Comparison of ENCODE assay signal across 8 mouse cellular contexts in genomic region chr7:35386525-35386952, GRCm38 (mm10). TPM values are rescaled to one million over a fixed set of nuclear protein-coding genes. Genes with fewer than 3 reads are reported as not detected.
DNase-seq lines count a peak whose midpoint lies in the region; ATAC-seq and TF ChIP-seq lines count a peak whose summit lies in the region.

No protein-coding gene starts in this region.

- dilution Hi-C loops in CH12.LX (cut with MboI; ENCODE audit: extremely low pct_ligation_motif_present, extremely low pct_unique_long_range_greater_than_20kb, low sequenced_read_pairs) = no loop called here

- in situ Hi-C loops in CH12.LX (cut with MboI; ENCODE audit: low pct_ligation_motif_present, low pct_unique_long_range_greater_than_20kb, low sequenced_read_pairs) = loop anchor here (25.0 kb wide), 1 partner anchor 176 kb away; the partner anchor contains the start of gene Nudt19

- no peak for ATAC-seq in CD4-positive, CD25-positive, alpha-beta regulatory T cell, adult 4 months
- peak; percentile 73 for ATAC-seq in heart, embryonic 14.5 days (ENCODE audit: insufficient number of reproducible peaks, insufficient read depth, low FRiP score, low read depth)

- no peak for TF ChIP-seq POLR2A in CH12.LX (IDR thresholded peaks at IDR 0.05; ENCODE audit: low read depth, low read length)
- TF ChIP-seq POLR2A in lung, adult 2 months (IDR thresholded peaks at IDR 0.05; ENCODE audit: borderline replicate concordance, extremely low read depth, low read depth, low read length) = peak; percentile 18; the same call in 1 of the 2 replicates

- no peak overlapping the region for H3K27ac ChIP-seq in CH12.LX (ENCODE audit: insufficient read depth, low read depth)
- H3K27ac ChIP-seq in heart, embryonic 14.5 days (replicated peaks in 1 of 2; ENCODE audit: control insufficient read depth in 1 of 2, insufficient read depth in 1 of 2, low read depth in 2 of 2, low read length in 2 of 2) = peak overlapping the region in 1 of 2 experiments; percentile 50; a peak in 2 of 4 replicates

- no peak for TF ChIP-seq EP300 in CH12.LX (IDR thresholded peaks at IDR 0.05; ENCODE audit: low read length)

- H3K9ac ChIP-seq in CH12.LX (ENCODE audit: insufficient read depth, low read depth) = no peak overlapping the region
- no peak overlapping the region for H3K9ac ChIP-seq in heart, embryonic 14.5 days (ENCODE audit: low read length)

- peak; percentile 16 for TF ChIP-seq RAD21 in CH12.LX (IDR thresholded peaks at IDR 0.05; ENCODE audit: low read depth, low read length)

- no peak overlapping the region for H3K4me2 ChIP-seq in CH12.LX (ENCODE audit: insufficient read depth, low read depth, poor library complexity, severe bottlenecking)
- no peak overlapping the region for H3K4me2 ChIP-seq in heart, embryonic 14.5 days (ENCODE audit: low read length)

- H3K9me3 ChIP-seq in CH12.LX (replicated peaks; ENCODE audit: low read length) = peaks cover 2% of the 10 kb centered on the region
- no peaks in the 10 kb centered on the region for H3K9me3 ChIP-seq in heart, embryonic 14.5 days (ENCODE audit: control insufficient read depth, low read length)

- H3K4me1 ChIP-seq in CH12.LX (ENCODE audit: control insufficient read depth in 1 of 2, insufficient read depth in 2 of 2) = peaks cover 0 to 16% of the 10 kb centered on the region in 2 experiments; a peak in 2 of 4 replicates
- peaks cover 5 to 9% of the 10 kb centered on the region in 2 experiments; a peak in 2 of 4 replicates for H3K4me1 ChIP-seq in heart, embryonic 14.5 days (ENCODE audit: control insufficient read depth in 2 of 2, insufficient read depth in 2 of 2, low read length in 2 of 2)
- peaks cover 7% of the 10 kb centered on the region; the same call in 1 of the 2 replicates for H3K4me1 ChIP-seq in lung, adult 2 months (ENCODE audit: control insufficient read depth, insufficient read depth, low read length)

- H3K36me3 ChIP-seq in CH12.LX (replicated peaks in 1 of 2; ENCODE audit: control insufficient read depth in 1 of 2, insufficient read depth in 1 of 2, low read length in 1 of 2) = peaks cover 0 to 2% of the 10 kb centered on the region in 2 experiments
- H3K36me3 ChIP-seq in heart, embryonic 14.5 days (ENCODE audit: control insufficient read depth, insufficient read depth, low read length) = peaks cover under 1% of the 10 kb centered on the region; the same call in 1 of the 2 replicates

- peak; percentile 25 for DNase-seq in CD4-positive, CD25-positive, alpha-beta regulatory T cell, adult 2 months (ENCODE audit: low read depth, low spot score)
- DNase-seq in CH12.LX (ENCODE audit: extremely low read depth) = no peak
- DNase-seq in lung, adult 2 months = peak; percentile 57
- no peak for DNase-seq in right cerebral cortex, postnatal 36 days (ENCODE audit: low spot score in 2 of 2)
- DNase-seq in cerebellum, postnatal 10 days = no peak
- DNase-seq in Muller cell, postnatal 12 days (ENCODE audit: inconsistent ontology term) = no peak

- TF ChIP-seq CTCF in CH12.LX (conservative IDR thresholded peaks at IDR 0.05 in 1 of 2, IDR thresholded peaks at IDR 0.05 in 1 of 2; ENCODE audit: low read depth in 2 of 2, low read length in 2 of 2) = peak; percentile 52 to 55
- peak; percentile 48 for TF ChIP-seq CTCF in lung, adult 2 months (IDR thresholded peaks at IDR 0.05; ENCODE audit: insufficient read depth, low read length)

- WGBS in heart, embryonic 14.5 days = 58% methylated on average over 6 of the region's 6 CpGs
- 38% methylated on average over 6 of the region's 6 CpGs for WGBS in lung, adult 2 months

- H3K27me3 ChIP-seq in CH12.LX (replicated peaks) = no peaks in the 10 kb centered on the region
- no peaks in the 10 kb centered on the region for H3K27me3 ChIP-seq in heart, embryonic 14.5 days (ENCODE audit: control insufficient read depth, insufficient read depth, low read length)

- H3K4me3 ChIP-seq in CH12.LX (replicated peaks in 1 of 3; ENCODE audit: low read depth in 2 of 3, low read length in 2 of 3, poor library complexity in 1 of 3) = no peak overlapping the region
- no peak overlapping the region for H3K4me3 ChIP-seq in heart, embryonic 14.5 days (ENCODE audit: control insufficient read depth in 1 of 2, insufficient read depth in 1 of 2, low read depth in 1 of 2, low read length in 2 of 2)
- H3K4me3 ChIP-seq in lung, adult 2 months (replicated peaks; ENCODE audit: extremely low read depth, low read depth, low read length) = no peak overlapping the region

- no peaks in the 10 kb centered on the region for H3K79me2 ChIP-seq in CH12.LX (replicated peaks; ENCODE audit: control insufficient read depth, extremely low read depth, insufficient read depth, poor library complexity, severe bottlenecking)

TF ChIP-seq in CH12.LX, 34 proteins besides CTCF, POLR2A, EP300 and RAD21:
- TF ChIP-seq BHLHE40 (IDR thresholded peaks at IDR 0.05; ENCODE audit: low read depth, low read length) (no peak), SMC3 (IDR thresholded peaks at IDR 0.05; ENCODE audit: low read depth, low read length) (peak; percentile 30)

RNA-seq across cellular contexts. Expression of gene Faap24, which starts 10.1 kb away (rescaled TPM):
- polyA plus RNA-seq in CD4-positive, CD25-positive, alpha-beta regulatory T cell, adult 4 months (2017; shearing (Covaris generic)) = 10 to 100 TPM; 34.0 to 40.4 TPM
- total RNA-seq in CH12.LX (2012; rRNA removed) (17.6 and 24.1 TPM in 2 replicates), CH12.LX (2014; rRNA removed) (20.2 and 23.1 TPM in 2 replicates)
- 50.7 and 55.1 TPM in 2 replicates for polyA plus RNA-seq in CH12.LX (2012; ENCODE audit: insufficient read length, low read depth)
- 10.1 and 13.5 TPM in 2 replicates for polyA plus RNA-seq in heart, embryonic 14.5 days (2014; fragmentation: Nextera tagmentation; extraction: Ambion mirVana)
- polyA plus RNA-seq in lung, adult 2 months (2012; rRNA removed) = 2.7 and 4.0 TPM in 2 replicates

RNA-seq across cellular contexts. Expression of gene Cep89, which starts 10.3 kb away (rescaled TPM):
- 10 to 100 TPM; 14.2 to 23.5 TPM for polyA plus RNA-seq in CD4-positive, CD25-positive, alpha-beta regulatory T cell, adult 4 months (2017; shearing (Covaris generic))
- total RNA-seq in CH12.LX (2012; rRNA removed) (11.8 and 12.6 TPM in 2 replicates), CH12.LX (2014; rRNA removed) (5.2 and 6.7 TPM in 2 replicates)
- polyA plus RNA-seq in CH12.LX (2012; ENCODE audit: insufficient read length, low read depth) = 25.4 and 28.7 TPM in 2 replicates
- 34.0 and 35.7 TPM in 2 replicates for polyA plus RNA-seq in heart, embryonic 14.5 days (2014; fragmentation: Nextera tagmentation; extraction: Ambion mirVana)
- polyA plus RNA-seq in lung, adult 2 months (2012; rRNA removed) = 9.0 and 15.6 TPM in 2 replicates

RNA-seq across cellular contexts. Expression of gene Rhpn2, which starts 52.6 kb away (rescaled TPM):
- polyA plus RNA-seq in CD4-positive, CD25-positive, alpha-beta regulatory T cell, adult 4 months (2017; shearing (Covaris generic)) = under 1 TPM; 0.28 to 0.39 TPM
- total RNA-seq in CH12.LX (2012; rRNA removed) = 0.13 and 0.25 TPM in 2 replicates
- total RNA-seq in CH12.LX (2014; rRNA removed) = 0.14 and 0.17 TPM in 2 replicates
- polyA plus RNA-seq in CH12.LX (2012; ENCODE audit: insufficient read length, low read depth) = 0.34 and 0.63 TPM in 2 replicates
- polyA plus RNA-seq in heart, embryonic 14.5 days (2014; fragmentation: Nextera tagmentation; extraction: Ambion mirVana) = 5.1 and 5.6 TPM in 2 replicates
- 7.5 and 11.0 TPM in 2 replicates for polyA plus RNA-seq in lung, adult 2 months (2012; rRNA removed)

Comparison
In these comparisons a context has a peak if more than half of its experiments do, and no peak if none do; other contexts are left out.
1. DNase-seq: peak in CD4-positive, CD25-positive, alpha-beta regulatory T cell, adult 2 months (single experiment) and lung, adult 2 months (single experiment); none in CH12.LX (single experiment), right cerebral cortex, postnatal 36 days (0 of 2), cerebellum, postnatal 10 days (0 of 2) and Muller cell, postnatal 12 days (single experiment).